Mouse (Mus musculus): Measurements from ENCODE around the gene Zfp128.
A peak's percentile ranks its signal among the peaks of the same experiment; 100 is the strongest.

- TF ChIP-seq CTCF (IDR thresholded peaks at IDR 0.05; ENCODE audit: extremely low read depth, insufficient read depth, insufficient read length, insufficient replicate concordance), result no peak
- peak; percentile 79 for TF ChIP-seq POLR2A (IDR thresholded peaks at IDR 0.05; ENCODE audit: low read depth, low read length)
Observed at GRCm38 (mm10) chr7:12834162-12835120, 46.5 kb upstream of the Zfp128 start, which contains the start of gene Zfp110.

Data from spleen, adult 2 months (tissue).